18 mouse cellular contexts compared by ENCODE assay signal in the genomic region with DNA sequence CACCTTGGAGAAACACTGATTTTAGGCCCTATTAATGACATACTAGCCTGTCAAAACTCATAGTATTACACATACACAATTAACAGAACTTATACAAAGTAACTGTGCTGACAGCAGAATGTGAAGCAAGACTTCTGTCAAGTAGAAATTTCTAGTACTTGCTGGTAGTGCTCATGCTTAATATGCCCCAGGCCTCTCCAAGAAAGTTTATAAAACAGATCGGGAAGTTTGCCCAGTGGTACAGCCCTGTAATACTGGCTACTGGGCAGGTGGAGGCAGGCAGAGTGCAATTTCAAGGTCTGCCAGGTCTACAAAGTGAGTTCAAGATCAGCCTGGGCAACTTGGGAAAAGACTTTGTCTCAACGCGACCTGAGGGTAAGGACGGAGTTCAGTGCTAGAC. TPM values are rescaled to one million over a fixed set of nuclear protein-coding genes. Genes with fewer than 3 reads are reported as not detected.
DNase-seq lines count a peak whose midpoint lies in the region; ATAC-seq lines count a peak whose summit lies in the region.
"Had no signal": no experiment of that assay in that cellular context is flagged by ENCODE, and none has a peak within 500 bp of the region (broad histone marks: within the 10 kb centered on the region; RNA-seq: fewer than 3 reads in every experiment).

No protein-coding gene starts in this region.

- peak; percentile 46 for DNase-seq in cerebellum, adult 9-10 months
- DNase-seq in cerebellum, adult 8-10 months: no peak
- no peak for DNase-seq in hindbrain, embryonic 11.5 days (ENCODE audit: low spot score)
- DNase-seq in lung, postnatal 10 days: peak; percentile 2
- no peak for DNase-seq in lung, adult 18-20 months
- DNase-seq: adrenal gland, postnatal 14 days; gastrocnemius, postnatal 25 days; heart, adult 2 months; kidney, postnatal 25 days; lung, embryonic 14.5 days; spleen, adult 18-20 months had no signal

- 92% methylated on average over 4 of the region's 4 CpGs for WGBS in hindbrain, embryonic 15.5 days
- WGBS in hindbrain, embryonic 11.5 days: 97% methylated on average over 4 of the region's 4 CpGs
- WGBS in limb, embryonic 15.5 days: 66% methylated on average over 4 of the region's 4 CpGs
- 88% methylated on average over 4 of the region's 4 CpGs for WGBS in intestine, embryonic 15.5 days

- no peaks in the 10 kb centered on the region for H3K9me3 ChIP-seq in hindbrain, embryonic 15.5 days
- H3K9me3 ChIP-seq in hindbrain, embryonic 11.5 days (ENCODE audit: control insufficient read depth, low read length): no peaks in the 10 kb centered on the region
- H3K9me3 ChIP-seq in limb, embryonic 15.5 days: no peaks in the 10 kb centered on the region
- no peaks in the 10 kb centered on the region for H3K9me3 ChIP-seq in intestine, embryonic 15.5 days
- H3K9me3 ChIP-seq: heart, embryonic 13.5 days; liver, embryonic 12.5 days; midbrain, embryonic 12.5 days had no signal

- no peak for ATAC-seq in hindbrain, embryonic 15.5 days (ENCODE audit: low FRiP score, low read depth)
- ATAC-seq in hindbrain, embryonic 11.5 days (ENCODE audit: low FRiP score): no peak
- ATAC-seq in limb, embryonic 15.5 days (ENCODE audit: insufficient number of reproducible peaks, low FRiP score, low TSS enrichment, low read depth): no peak
- no peak for ATAC-seq in intestine, embryonic 15.5 days
- ATAC-seq: intestine, embryonic 16.5 days; liver, embryonic 12.5 days had no signal

- no peaks in the 10 kb centered on the region for H3K36me3 ChIP-seq in hindbrain, embryonic 15.5 days
- H3K36me3 ChIP-seq in hindbrain, embryonic 11.5 days (ENCODE audit: control insufficient read depth, insufficient read depth, low read length): no peaks in the 10 kb centered on the region
- no peaks in the 10 kb centered on the region for H3K36me3 ChIP-seq in limb, embryonic 15.5 days
- H3K36me3 ChIP-seq in intestine, embryonic 15.5 days: no peaks in the 10 kb centered on the region
- H3K36me3 ChIP-seq: heart, embryonic 13.5 days; liver, embryonic 12.5 days; midbrain, embryonic 12.5 days had no signal

- H3K4me3 ChIP-seq in hindbrain, embryonic 15.5 days: no peak overlapping the region
- no peak overlapping the region for H3K4me3 ChIP-seq in hindbrain, embryonic 11.5 days (ENCODE audit: low read depth, low read length)
- no peak overlapping the region for H3K4me3 ChIP-seq in limb, embryonic 15.5 days
- H3K4me3 ChIP-seq in intestine, embryonic 15.5 days (replicated peaks): no peak overlapping the region
- H3K4me3 ChIP-seq: heart, adult 2 months; heart, embryonic 13.5 days; liver, embryonic 12.5 days; midbrain, embryonic 12.5 days had no signal

- H3K27ac ChIP-seq in hindbrain, embryonic 15.5 days (replicated peaks): 0 out of 2 replicates have a peak overlapping the region, but pooled peaks have one; percentile 21
- no peak overlapping the region for H3K27ac ChIP-seq in hindbrain, embryonic 11.5 days (ENCODE audit: low read depth, low read length)
- peak overlapping the region; percentile 29; the same call in 1 of the 2 replicates for H3K27ac ChIP-seq in limb, embryonic 15.5 days
- H3K27ac ChIP-seq in intestine, embryonic 15.5 days: no peak overlapping the region
- H3K27ac ChIP-seq: heart, adult 2 months; heart, embryonic 13.5 days; liver, embryonic 12.5 days; midbrain, embryonic 12.5 days had no signal

- H3K27me3 ChIP-seq in hindbrain, embryonic 15.5 days: no peaks in the 10 kb centered on the region
- H3K27me3 ChIP-seq in hindbrain, embryonic 11.5 days (ENCODE audit: control insufficient read depth, insufficient read depth, low read length): no peaks in the 10 kb centered on the region
- H3K27me3 ChIP-seq in limb, embryonic 15.5 days: no peaks in the 10 kb centered on the region
- H3K27me3 ChIP-seq in intestine, embryonic 15.5 days (replicated peaks): no peaks in the 10 kb centered on the region
- H3K27me3 ChIP-seq: heart, embryonic 13.5 days; liver, embryonic 12.5 days; midbrain, embryonic 12.5 days had no signal

- H3K4me1 ChIP-seq in hindbrain, embryonic 15.5 days (replicated peaks): peaks cover 10% of the 10 kb centered on the region; the same call in 1 of the 2 replicates
- H3K4me1 ChIP-seq in hindbrain, embryonic 11.5 days (replicated peaks; ENCODE audit: control insufficient read depth, insufficient read depth, low read length): no peaks in the 10 kb centered on the region
- peaks cover 7% of the 10 kb centered on the region for H3K4me1 ChIP-seq in limb, embryonic 15.5 days
- H3K4me1 ChIP-seq in intestine, embryonic 15.5 days (replicated peaks): no peaks in the 10 kb centered on the region
- H3K4me1 ChIP-seq: liver, embryonic 12.5 days; midbrain, embryonic 12.5 days had no signal

- H3K4me2 ChIP-seq in hindbrain, embryonic 15.5 days: no peak overlapping the region
- no peak overlapping the region for H3K4me2 ChIP-seq in hindbrain, embryonic 11.5 days (replicated peaks; ENCODE audit: low read depth, low read length)
- H3K4me2 ChIP-seq in limb, embryonic 15.5 days: no peak overlapping the region
- H3K4me2 ChIP-seq in intestine, embryonic 15.5 days (replicated peaks): no peak overlapping the region
- H3K4me2 ChIP-seq: heart, embryonic 13.5 days; liver, embryonic 12.5 days; lung, embryonic 14.5 days; midbrain, embryonic 12.5 days had no signal

- no peak overlapping the region for H3K9ac ChIP-seq in hindbrain, embryonic 15.5 days
- no peak overlapping the region for H3K9ac ChIP-seq in hindbrain, embryonic 11.5 days (ENCODE audit: low read depth, low read length)
- no peak overlapping the region for H3K9ac ChIP-seq in limb, embryonic 15.5 days
- H3K9ac ChIP-seq in intestine, embryonic 15.5 days: no peak overlapping the region
- H3K9ac ChIP-seq: heart, embryonic 13.5 days; liver, embryonic 12.5 days; lung, embryonic 14.5 days; midbrain, embryonic 12.5 days had no signal

RNA-seq across cellular contexts. Expression of gene Arfgef3, which starts 32.3 kb away (rescaled TPM):
- 6.4 and 6.5 TPM in 2 replicates for polyA plus RNA-seq in hindbrain, embryonic 15.5 days (2015; fragmentation: Nextera tagmentation; extraction: Ambion mirVana)
- polyA plus RNA-seq in hindbrain, embryonic 11.5 days (2014; fragmentation: Nextera tagmentation; extraction: Ambion mirVana): 1.2 and 1.9 TPM in 2 replicates
- polyA plus RNA-seq in limb, embryonic 15.5 days (2015; fragmentation: Nextera tagmentation; extraction: Ambion mirVana): 0.83 and 1.2 TPM in 2 replicates
- 2.2 and 2.9 TPM in 2 replicates for polyA plus RNA-seq in intestine, embryonic 15.5 days (2015; fragmentation: Nextera tagmentation; extraction: Ambion mirVana)

Comparison
In these comparisons a context has a peak if more than half of its experiments do, and no peak if none do; other contexts are left out.
1. DNase-seq: peak in cerebellum, adult 9-10 months (single experiment) and lung, postnatal 10 days (single experiment); none in cerebellum, adult 8-10 months (single experiment), hindbrain, embryonic 11.5 days (single experiment) and lung, adult 18-20 months (0 of 2).
2. H3K27ac ChIP-seq: peak in hindbrain, embryonic 15.5 days (single experiment) and limb, embryonic 15.5 days (single experiment); none in hindbrain, embryonic 11.5 days (single experiment) and intestine, embryonic 15.5 days (single experiment).